Mouse (Mus musculus) ovary, adult 18-20 months (tissue): ENCODE measurements around the gene Tapbpl.
"Not testable (repeated sequence)": the region's sequence is repeated elsewhere in the genome, so short reads cannot be mapped to it uniquely, and the experiment has no call there.

Experiments
- DNase-seq: peaks from one replicate; pipeline ENCODE4 v3.0.0; 2022; ENCODE audit warnings: low spot score, mixed read lengths

Tapbpl gene

DNA sequence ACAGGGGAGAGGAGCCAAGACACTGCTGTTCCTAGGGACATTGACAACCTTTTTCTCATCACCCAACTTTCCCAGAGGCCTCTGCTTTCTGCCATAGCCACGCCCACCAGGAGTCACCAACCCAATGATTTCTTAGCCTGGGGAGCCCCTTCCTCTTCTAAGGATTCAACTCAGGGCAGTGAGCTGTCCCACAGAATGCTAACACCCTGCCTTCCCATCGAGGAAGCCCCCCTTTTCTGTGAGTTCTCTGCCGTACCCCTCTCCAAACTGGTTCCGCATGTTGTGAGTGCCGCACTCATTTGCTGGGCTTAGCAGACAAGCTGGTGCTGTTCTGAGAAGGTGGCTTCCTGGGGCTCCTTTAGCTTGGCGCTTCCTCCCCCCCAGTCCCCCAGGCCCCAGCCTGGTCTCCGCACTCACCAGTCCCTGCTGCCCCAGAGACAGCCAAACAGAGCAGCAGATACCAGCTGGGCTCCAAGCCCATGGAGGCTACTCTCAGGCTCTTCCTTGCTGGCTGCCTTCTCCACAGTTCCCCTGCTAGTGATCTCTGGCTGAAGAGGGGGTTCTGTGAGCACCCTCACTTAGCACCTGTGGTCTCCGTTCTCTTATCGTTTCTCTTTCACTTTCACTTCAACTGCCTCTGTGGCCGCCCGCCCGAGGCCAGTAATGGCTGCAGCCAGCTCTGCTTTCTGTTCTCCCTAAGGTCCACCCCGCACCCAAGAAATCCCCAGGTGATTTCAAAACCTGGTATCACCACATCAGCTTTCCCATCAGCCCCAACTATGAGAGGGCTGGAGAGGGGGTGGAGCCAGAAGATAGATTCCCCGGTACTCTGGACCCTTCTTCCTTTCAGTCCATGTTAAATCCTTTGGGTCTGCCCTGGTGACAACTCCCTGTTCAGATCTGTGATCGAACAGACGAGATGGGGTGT lies at the start of gene Tapbpl:
TSS of gene Tapbpl (minus strand) at position 744 of the 928 bp plus-strand sequence.
- peak; percentile 44 for DNase-seq

DNA sequence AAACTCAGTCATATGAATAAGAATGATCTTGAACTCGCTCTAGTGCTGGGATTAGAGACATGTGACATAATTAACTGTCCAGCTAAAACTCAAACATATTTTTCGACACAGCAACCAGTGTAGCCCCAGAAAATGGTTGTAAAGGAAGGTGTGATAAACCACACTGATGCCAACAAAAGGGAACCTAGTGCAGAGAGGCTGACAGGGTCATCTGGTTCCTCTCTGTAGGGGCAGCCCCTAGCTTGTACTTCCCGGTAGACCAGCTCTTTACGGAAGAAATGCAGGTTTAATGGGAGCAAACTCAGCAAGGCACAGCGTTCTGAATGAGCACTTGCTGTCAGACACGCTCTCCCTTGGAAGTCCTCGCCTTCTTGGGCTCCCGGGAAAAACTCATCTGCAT lies 48.1 kb upstream of the Tapbpl start:
- DNase-seq: no peak

DNA sequence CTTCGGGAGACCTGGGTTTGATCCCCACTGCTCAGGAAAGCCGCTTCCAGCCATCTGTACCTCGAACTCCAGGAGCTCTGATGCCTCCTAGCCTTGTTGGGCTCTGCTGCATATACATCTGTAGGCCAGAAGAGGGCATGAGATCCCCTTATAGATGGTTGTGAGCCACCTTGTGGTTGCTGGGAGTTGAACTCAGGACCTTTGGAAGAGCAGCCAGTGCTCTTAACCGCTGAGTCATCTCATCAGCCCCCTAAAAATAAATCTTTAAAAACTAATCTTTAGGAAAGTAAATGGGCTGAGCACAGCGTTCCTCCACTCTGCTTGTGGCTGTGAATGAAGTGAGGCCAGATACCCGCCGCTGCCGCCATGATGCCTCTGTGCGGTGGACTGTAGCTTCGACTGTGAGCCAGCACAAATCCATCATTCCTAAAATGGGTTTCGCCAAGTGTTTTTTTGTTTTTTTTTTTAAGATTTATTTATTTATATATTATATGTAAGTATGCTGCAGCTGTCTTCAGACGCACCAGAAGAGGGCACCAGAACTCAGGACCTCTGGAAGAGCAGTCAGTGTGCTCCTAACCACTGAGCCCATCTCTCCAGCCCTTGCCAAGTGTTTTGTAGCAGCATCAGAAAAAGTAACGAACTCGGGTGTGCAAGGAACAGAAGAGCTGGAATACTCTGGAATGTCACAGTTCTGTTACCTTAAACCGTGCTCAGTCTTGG lies 43.3 kb upstream of the Tapbpl start:
- no peak for DNase-seq

DNA sequence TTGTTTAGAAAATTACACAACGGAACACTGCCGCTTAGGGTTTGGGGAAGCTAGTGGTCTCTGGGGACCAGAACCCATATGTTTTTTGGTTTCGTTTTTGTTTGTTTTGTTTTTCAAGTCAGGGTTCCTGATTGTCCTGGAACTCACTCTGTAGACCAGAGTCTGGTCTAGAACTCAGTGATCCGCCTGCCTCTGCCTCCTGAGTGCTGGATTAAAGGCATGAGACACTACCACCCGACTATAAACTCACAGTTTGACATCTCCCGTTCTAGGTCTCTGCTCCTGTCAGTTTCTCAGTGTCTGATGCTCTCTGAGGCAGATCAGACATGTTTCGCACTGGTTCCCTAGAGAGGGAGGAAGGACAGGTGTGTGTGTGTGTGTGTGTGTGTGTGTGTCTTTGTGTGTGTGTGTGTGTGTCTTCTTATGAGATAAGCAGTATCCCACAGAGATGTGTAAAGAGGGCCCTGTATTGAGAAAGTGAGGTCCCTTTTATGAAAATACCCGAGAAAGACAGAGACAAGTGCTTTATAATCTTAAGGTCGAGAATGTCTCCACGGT lies 40.6 kb upstream of the Tapbpl start:
- no peak for DNase-seq

DNA sequence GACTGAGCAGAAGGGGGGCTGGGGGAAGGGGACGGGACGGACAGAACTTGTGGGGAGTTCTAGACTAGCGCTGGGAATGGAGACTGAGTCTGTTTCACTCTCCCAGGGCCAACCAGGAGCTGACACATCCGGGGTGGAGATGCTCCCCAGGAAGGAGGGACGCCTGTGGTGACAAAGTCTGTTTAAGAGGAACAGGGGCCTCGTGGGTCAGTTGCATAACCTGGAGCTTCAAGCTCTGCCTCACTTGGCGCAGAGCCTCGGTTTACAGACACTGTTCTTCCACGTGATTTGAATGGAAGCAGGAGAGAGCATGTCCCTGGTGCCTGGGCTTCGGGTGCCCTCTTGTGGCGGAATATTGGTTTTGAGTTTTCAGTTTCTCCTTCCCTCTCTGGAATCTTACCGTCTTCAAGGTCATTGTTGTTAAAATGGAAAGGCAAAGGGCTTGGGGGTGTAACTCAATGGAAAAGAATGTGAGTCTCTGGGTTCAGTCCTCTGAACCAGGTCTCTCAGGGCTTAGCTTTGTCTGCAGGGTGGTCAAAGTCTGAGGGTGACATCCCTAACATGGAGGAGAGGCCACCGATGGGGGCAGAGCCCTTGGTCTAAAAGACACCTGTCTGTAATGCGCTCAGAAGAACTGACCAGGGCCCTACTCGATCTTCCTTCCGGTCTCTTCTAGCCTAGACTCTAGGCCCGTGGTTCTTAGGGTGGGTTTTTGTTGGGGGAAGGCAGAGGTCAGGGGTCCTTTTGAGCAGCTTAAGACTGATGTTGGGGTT lies 40.0 kb upstream of the Tapbpl start:
- DNase-seq: peak; percentile 83

DNA sequence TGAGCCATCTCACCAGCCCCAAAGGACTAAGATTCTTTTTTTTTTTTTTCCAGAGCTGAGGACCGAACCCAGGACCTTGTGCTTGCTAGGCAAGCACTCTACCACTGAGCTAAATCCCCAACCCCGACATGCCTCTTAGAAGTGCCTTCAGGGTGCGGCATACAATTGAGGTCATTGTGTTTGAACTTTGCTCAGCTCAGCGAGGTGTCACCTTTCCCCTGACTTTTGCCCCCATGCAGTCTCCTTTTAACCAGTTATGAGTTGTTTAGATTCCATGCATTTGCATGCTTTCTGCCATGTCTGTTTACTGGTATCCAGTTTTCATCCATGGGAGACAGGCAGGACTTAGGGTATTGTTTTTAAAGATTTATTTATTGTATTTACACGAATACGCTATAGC lies 37.1 kb upstream of the Tapbpl start:
- no peak for DNase-seq

DNA sequence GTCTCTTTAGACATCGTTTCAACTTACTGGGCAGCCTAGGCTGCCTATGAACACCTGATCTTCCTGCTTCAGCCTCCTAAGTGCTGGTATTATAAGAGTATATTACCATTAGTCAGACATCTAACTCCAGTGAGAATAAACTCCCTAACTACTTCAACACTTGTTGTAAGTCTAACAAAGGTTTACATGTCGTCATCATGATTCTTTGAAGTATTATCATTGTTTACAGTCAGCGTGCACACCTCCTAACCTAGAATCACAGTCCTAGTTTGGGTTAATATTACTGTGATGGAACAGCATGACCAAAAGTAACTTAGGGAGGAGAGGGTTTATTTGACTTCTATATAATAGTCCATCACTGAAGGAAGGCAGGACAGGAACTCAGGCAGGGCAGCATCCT lies 35.8 kb upstream of the Tapbpl start:
- no peak for DNase-seq

DNA sequence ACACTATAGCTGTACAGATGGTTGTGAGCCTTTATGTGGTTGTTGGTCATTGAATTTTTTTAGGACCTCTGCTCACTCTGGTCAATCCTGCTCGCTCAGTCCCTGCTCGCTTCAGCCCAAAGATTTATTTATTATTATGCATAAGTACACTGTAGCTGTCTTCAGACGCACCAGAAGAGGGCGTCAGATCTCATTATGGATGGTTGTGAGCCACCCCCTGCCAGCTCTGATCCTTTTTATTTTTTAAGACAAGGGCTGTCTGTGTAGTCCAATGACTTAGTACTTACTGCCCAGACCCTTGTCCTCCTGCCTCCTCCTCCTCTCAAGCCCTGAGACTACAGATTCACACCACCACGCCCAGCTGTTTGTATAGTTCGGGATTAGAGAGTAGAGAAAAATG lies 34.9 kb upstream of the Tapbpl start:
- not testable (repeated sequence) for DNase-seq

DNA sequence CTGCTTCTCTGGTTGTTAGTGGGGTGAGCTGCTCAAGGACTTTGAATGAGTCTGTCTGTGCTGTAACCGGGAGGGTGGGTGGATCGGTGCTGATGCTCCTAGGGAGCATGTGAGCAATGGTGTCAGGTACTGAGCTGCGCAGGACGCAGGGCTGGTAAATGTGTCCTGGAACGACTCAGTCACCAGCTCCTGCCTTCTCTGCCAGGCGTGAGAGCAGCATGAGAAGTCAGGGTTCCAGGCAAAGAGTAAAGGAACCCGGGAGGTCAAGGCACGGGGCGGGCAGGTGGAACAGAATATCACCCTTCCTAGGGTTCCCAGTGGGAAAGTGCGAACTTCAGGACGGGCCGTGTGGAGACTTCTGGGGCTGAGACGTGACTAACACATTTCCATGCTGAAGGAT lies 34.4 kb upstream of the Tapbpl start:
- no peak for DNase-seq

DNA sequence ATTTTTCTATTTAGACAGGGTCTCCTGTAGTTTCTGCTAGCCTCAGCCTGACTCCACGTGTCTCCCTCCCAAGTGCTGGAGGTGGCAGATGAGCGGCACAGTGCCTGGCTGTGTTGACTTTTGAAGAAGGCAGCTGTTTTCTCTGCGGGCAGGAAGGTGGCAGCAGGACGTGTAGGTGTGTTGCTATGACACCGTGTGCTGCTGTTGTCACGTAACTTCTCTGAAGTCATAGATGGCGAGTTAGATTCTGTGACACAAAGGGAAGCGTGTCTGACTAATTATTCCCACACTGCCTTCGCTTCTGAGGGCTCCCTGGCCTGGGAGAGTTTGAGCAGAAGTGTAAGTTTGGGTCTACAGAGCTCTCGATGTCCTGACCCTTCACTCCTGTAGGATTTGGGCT lies 33.6 kb upstream of the Tapbpl start:
- DNase-seq: no peak

DNA sequence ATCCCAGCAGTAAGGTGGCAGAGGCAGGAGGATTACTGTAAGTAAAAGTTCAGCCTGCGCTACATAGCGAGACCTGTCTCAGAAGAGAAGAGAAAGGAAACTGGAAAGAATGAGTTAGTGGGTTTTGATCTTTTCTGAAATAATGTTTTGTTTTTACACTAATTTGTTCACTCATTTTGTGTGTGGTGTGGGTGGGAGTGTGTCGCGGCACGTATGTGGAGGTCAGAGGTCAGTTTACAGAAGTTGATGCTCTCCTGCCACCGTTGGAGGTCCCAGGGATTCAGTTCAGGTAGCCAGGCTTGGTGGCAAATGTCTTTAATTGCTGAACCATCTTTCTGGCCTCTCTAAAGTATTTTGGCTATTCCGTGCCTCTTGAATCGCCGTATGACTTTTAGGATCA lies 32.6 kb upstream of the Tapbpl start:
- DNase-seq: no peak

DNA sequence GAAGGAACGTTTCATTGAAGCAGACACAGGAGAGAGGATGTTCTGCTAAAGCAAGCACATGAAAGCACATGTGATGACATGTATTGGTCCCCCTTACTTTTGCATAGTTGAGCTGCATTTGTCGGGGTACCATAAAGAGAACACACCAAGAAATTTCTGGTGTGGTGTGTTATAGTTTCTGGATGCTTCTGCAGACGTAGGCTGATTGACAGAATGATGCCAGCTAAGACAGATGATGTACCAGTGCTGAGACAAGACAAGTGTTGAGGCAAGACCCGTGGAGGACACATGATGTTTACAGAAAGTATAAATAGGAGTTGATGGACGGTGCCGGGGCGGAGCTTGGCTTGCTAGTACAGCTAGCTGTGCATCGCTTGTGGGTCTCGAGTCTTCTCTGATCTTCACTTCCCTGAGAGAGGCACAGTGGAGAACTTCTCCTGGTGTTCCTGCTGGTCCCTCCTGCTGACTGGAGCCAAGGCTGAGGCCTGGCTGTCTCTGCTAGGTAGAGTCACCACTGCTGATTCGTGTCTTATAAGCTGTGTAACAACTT lies 28.4 kb upstream of the Tapbpl start:
- no peak for DNase-seq

DNA sequence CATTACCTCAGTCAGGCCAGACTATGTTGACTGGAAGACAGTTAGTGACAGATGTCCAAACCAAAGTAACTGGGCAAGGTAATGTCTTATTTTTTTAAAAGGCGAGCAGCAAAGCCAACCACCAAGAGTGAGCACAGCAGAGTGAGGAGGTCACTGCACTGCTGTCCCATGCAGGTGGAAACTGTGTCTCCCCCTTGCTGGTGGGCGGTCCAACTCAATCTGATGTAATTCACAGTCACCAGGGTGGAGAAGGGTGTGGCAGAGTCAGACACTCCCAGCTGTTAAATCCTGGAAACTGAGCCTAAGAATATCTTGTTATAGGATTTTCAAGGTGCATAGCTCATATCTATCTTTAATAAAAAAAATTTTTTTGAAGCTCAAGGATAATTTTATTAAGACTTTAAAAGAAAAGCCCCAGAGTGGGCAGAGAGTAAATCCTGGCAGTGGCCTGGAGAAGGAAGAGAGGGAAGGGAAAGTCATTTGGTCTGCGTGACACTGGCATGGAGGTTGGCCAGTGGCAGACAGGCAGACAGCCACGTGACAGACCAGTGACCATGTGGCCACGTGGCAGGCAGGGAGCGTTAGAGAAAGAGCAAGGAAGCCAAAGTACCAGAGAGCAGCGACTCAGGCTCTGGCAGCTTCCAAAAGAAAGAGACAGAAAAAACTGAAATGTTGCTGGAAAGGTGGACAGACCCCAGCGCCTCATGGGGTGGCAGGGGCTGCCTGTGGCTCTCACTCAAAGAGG lies 24.7 kb upstream of the Tapbpl start:
- no peak for DNase-seq

DNA sequence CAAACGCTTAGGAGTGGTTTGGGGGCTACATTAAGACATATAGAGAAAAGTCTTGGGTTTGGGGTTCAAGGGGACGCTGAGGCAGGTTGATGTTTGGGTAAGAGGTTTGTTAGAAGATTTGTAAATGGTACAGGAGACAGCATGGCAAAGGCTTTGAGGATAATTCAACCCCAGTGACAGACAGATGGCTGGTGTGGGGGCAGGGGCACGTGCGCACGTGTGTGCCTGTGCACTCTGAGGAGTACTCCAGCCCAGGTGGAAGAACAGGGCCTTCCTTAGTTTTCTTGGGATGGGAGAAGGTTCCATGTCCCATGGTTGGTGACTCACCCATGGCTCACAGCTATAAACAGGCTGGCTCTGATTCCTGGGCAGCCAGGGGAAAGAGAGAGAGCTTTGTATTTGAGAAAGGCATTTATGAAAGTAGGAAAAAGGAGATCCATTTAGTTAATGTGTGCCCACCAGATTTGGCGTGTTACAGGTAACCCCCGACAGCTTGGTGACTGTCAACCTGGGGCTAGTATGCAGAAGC lies 23.9 kb upstream of the Tapbpl start:
- no peak for DNase-seq

DNA sequence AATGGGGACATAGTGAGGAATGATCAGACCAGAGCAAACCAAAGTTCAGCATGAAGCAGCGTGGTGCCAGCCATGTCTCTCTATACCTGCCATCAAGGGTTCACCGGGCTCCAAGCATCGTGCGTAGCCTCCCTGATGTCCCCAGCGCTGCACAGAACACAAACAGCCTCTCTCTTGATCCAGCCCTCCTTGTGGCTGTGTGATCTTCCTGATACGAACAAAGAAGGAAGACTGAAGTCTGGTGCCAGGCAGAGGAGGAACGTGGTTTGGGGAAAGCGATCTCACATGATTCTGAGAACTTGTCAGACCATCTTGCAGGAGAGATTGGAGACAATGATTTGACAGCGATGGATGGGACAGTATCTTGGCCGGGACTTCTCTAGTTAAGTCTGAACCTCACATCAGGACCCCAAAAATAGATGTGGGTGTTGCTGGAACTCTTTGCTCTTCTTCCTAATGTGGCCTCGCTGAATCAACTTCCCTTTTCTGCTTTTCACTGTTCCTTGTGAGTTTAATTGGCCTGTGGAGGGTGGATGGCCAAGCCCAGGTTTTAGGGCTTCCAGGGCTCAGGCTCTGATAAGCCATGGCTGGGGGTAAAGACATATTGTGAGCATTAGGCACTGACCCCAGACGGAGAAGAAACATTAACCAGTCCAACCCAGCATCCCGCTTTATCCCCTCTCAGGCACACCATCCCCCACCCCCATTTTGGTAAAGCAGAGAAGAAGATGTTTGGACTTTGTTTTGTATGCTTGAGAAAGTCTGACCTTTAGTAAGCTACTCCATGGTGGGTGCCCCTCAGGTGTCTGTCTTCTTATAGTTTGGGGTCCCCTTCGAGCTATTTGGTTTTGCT lies 22.4 kb upstream of the Tapbpl start:
- no peak for DNase-seq

DNA sequence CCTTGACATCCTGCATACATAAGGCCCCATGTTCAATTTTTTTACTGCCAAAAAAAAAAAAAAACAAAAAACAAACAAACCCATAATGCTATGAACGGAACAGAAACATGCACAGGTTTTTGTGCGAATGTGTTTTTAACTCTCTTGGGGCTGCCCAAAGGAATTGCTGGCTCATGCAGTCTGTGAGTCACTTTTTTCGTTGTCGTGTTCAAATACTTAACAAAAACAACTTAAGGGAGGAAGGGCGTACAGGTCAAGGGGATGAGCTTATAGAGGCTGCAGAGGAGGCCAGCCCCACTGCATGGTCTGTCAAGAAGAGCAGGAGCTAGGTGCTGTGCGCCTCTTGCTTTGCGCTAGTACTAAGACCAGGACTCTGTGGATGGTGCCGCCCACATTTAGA lies 21.1 kb upstream of the Tapbpl start:
- no peak for DNase-seq

DNA sequence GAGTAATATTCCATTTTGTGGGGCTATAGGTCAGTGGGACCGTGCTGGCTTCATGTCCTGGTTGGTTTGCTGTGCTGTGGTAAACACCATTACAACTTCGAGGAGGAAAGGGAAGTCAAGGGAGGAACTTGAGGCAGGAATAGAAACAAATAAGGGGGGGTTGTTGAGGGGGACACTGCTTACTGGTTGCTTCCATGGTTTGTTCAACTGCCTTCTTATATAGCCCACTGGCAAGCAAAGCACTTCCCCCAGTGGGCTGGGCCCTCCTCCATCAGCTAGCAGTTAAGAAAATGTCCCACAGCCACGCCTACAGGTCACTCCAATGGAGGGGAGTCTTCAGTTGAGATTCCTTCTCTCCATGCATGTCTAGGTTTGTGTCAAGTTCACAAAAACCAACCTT lies 20.6 kb upstream of the Tapbpl start:
- no peak for DNase-seq

DNA sequence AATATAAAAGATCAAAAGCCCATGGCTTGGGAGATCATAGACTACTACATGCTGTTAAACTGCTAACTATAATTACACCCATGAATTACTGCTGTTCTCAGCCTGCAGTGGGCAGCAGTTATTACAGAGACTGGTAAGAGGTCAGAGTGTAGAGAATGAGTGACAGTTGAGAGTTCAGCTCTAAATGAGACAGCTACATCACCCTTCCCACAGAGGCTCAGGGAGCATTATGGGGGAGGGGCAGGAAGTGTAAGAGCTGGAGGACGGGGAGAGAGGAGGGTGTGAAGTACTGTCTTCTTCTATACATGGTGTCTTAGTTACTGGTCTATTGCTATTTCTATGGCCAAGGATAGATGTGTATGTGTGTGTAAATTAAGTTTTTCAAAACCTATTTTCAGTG lies 12.9 kb upstream of the Tapbpl start:
- no peak for DNase-seq

DNA sequence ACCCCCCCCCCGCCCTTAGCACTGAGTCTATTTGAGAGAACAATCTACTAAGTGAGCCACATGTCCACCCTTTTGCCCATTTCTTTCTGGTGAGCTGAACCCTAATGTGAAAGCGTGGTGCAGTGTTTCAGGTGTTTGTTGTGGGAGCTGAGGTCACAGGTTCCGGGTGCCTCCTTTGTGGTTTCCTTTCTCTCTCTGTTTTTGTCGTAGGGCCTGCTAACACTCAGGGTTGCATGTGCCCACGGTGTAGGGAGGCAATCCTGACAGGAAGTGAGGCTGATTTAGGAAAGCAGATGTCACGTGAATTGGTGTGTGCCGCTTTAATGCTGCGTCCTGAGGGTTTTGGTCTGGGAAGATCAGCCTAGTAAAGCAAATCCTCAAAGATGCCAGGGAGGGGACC lies 9.9 kb upstream of the Tapbpl start:
- no peak for DNase-seq

DNA sequence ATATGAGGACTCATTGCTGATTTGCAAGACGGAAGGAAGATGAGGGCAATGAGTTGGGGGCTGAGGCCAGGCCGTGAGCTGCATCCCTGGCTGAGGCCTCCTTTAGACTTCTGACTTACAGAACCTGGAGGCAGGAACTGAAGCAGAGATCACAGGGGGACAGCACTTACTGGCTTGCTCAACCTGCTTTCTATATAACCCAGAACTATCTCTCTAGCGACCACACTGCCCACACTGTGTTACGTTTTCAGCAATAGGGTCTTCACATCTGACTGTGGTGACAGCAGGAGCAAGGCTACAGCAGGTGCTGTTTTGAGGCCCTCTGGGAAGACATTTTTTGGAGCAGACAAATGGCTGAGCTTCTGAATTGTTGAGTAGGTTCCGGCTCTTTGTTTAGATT lies 9.0 kb upstream of the Tapbpl start:
- no peak for DNase-seq
